Mouse (Mus musculus) forebrain, embryonic 11.5 days (tissue): Measurements from ENCODE around the gene Tiam1. TPM values are rescaled to one million over a fixed set of nuclear protein-coding genes. Genes with fewer than 3 reads are reported as not detected.

Experiments
- ATAC-seq: fragments of 200-750 bp; cut with Nextera tagmentation; replicated peaks from 2 replicates; pipeline ENCODE4 v1.8.0; 2017; ENCODE audit warnings: moderate TSS enrichment; ENCODE audit not compliant: low FRiP score
- DNase-seq: peaks from one replicate; pipeline ENCODE4 v3.0.0-alpha.2; 2017; ENCODE audit warnings: low spot score
- H3K27ac ChIP-seq: fragments of 300-500 bp; sonication (generic); 2 replicates; pipeline ENCODE4 v1.5.1; 2014; ENCODE audit warnings: low read depth, low read length
- H3K27me3 ChIP-seq: fragments of 300-500 bp; sonication (generic); 2 replicates; pipeline ENCODE4 v1.6.1; 2014; ENCODE audit warnings: mild to moderate bottlenecking, low read length, mixed read lengths; ENCODE audit not compliant: control insufficient read depth, insufficient read depth
- H3K36me3 ChIP-seq: fragments of 300-500 bp; sonication (generic); 2 replicates; pipeline ENCODE4 v1.6.1; 2014; ENCODE audit warnings: mild to moderate bottlenecking, low read length, moderate library complexity, mixed read lengths; ENCODE audit not compliant: control insufficient read depth, insufficient read depth
- H3K4me1 ChIP-seq: fragments of 300-500 bp; sonication (generic); replicated peaks from 2 replicates; pipeline ENCODE4 v1.6.1; 2014; ENCODE audit warnings: low read length, mixed read lengths; ENCODE audit not compliant: control insufficient read depth, insufficient read depth
- H3K4me2 ChIP-seq: fragments of 300-500 bp; sonication (generic); 2 replicates; pipeline ENCODE4 v1.6.1; 2014; ENCODE audit warnings: low read depth, mild to moderate bottlenecking, low read length, moderate library complexity, mixed read lengths; ENCODE audit not compliant: severe bottlenecking
- H3K4me3 ChIP-seq: fragments of 300-500 bp; sonication (generic); 2 replicates; pipeline ENCODE4 v1.5.1; 2014; ENCODE audit warnings: low read depth, low read length
- H3K9ac ChIP-seq: fragments of 300-500 bp; sonication (generic); 2 replicates; pipeline ENCODE4 v1.6.1; 2014; ENCODE audit warnings: low read length
- H3K9me3 ChIP-seq: fragments of 300-500 bp; sonication (generic); 2 replicates; pipeline ENCODE4 v1.6.1; 2016; ENCODE audit warnings: low read length, mixed read lengths; ENCODE audit not compliant: control insufficient read depth
- WGBS: fragments of 180-500 bp; shearing (Covaris S2); extraction: QIAGEN DNeasy Blood & Tissue Kit; methylation state at CpG from one replicate; pipeline ENCODE4 v1.1.7; 2014; 5-methylcytosine and 5-hydroxymethylcytosine counted together
- polyA plus RNA-seq: library from polyadenylated mRNA; unstranded; fragments of >200 nt; fragmentation: Nextera tagmentation; extraction: Ambion mirVana; gene quantifications from 2 replicates; pipeline ENCODE4 v1.2.1, GENCODE M21; 2014

Gene Tiam1
- polyA plus RNA-seq, 1 experiment from 2014 or later: 30.4 TPM

DNA sequence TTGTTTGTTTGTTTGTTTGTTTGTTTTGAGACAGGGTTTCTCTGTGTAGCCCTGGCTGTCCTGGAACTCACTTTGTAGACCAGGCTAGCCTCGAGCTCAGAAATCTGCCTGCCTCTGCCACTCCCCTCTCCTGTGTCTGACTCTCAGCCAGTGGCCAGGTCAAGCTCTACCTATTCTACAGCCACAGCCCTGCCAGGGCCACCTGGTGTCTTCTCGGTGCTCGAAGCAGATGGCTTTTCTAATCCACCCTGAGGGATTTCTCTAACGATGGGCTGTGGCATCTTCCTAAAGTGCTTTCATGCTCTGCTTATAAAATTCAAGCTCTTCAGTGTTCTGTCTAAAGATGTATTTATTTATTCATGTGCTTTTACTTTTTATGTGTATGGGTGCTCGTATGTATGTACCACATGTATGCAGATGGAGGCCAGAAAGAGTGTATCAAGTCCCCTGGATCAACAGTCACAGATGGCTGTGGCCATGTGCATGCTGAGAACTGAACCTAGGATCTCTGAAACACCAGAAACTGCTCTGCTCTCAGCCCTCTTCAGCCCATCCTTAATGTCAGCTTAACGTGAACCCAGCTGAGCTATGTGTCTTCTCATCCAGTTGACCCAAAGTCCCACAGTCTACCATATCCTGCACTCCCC, 117.9 kb downstream of the Tiam1 start:
- no peak overlapping the region for H3K4me2 ChIP-seq
- no peak overlapping the region for H3K27ac ChIP-seq
- H3K4me3 ChIP-seq: no peak overlapping the region
- ATAC-seq: no peak
- no peaks in the 10 kb centered on the region for H3K4me1 ChIP-seq
- H3K9me3 ChIP-seq: no peaks in the 10 kb centered on the region
- H3K9ac ChIP-seq: no peak overlapping the region
- 90% methylated on average over 6 of the region's 6 CpGs for WGBS
- DNase-seq: no peak
- no peaks in the 10 kb centered on the region for H3K36me3 ChIP-seq
- H3K27me3 ChIP-seq: no peaks in the 10 kb centered on the region

DNA sequence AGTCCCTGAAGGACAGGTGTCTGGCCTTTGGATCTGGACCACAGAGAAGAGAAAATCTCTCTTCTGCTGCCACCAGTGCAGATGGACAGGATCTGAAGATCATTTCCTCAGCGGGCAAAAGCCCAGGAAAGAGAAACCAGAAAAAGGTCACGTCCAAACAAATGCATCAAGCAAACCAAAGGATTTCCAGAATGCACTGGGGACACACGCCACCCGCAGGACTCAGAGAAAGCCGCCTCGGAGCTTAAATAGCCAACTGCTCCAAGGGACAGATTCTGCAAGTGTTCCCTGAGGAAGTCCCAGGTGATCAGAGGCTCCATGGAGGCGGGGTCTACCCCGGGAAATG, 119.9 kb downstream of the Tiam1 start:
- Histone ChIP-seq H3K9me3 (no peaks in the 10 kb centered on the region), H3K4me3 (no peak overlapping the region), H3K9ac (no peak overlapping the region), H3K4me1 (no peaks in the 10 kb centered on the region), H3K27me3 (no peaks in the 10 kb centered on the region), H3K36me3 (no peaks in the 10 kb centered on the region), H3K4me2 (no peak overlapping the region), H3K27ac (no peak overlapping the region)
- DNase-seq (no peak), ATAC-seq (no peak)
- 95% methylated on average over 8 of the region's 8 CpGs for WGBS

DNA sequence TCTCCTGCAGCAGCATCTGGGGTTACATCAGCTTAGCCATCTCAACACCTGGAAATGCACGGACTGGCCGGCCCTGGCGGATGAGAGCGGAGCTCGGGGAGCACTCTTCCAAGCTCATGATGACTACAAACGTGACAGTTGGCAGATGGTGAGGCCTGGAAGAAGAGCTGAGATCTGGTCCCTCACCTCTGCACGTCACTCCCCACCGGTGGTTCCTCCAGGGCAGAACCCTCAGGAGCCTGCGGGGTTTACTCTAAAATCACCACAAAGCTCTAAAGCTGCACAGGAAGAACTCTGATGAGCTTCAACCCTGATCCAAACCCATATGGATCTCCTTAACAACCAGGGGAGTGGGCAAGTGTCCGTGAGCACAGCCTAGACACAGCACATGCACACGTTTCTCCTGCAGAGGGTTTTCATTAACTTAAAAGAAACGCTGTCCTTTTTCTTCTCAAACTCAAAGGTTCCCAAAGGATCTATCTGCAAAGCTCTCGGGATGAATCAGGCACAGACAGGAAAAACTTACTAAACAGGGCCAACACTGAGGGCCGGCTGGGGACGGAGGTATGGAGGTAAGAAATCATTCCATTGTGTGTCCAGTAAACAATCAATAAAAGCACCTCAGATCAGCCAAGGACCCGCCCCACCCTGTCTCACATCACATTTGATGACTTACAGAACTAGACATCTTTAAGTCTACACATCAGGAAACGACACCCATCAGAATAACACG, 120.5 kb downstream of the Tiam1 start:
- Histone ChIP-seq H3K9ac (no peak overlapping the region), H3K27ac (no peak overlapping the region), H3K9me3 (no peaks in the 10 kb centered on the region), H3K4me3 (no peak overlapping the region), H3K4me2 (no peak overlapping the region), H3K27me3 (no peaks in the 10 kb centered on the region), H3K4me1 (no peaks in the 10 kb centered on the region), H3K36me3 (no peaks in the 10 kb centered on the region)
- 84% methylated on average over 18 of the region's 18 CpGs for WGBS
- DNase-seq (no peak), ATAC-seq (no peak)

DNA sequence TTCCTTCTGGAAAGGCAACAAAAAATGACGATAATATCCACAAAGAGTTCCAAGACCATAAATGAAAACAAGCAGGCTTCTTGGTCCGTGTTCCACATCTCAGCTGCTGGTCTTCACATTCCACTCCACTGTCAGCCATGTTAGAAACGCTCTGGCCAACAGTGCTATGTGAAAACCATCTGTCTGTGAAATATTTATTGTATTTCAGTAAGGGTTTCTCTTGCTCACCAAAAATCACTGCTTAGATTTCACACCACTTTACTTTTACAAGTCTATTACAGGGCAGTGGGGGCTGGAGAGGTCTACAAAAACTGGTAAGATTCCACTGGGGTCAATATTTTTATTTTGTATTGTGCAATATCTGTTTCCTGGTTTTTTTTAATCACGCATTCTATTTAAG, 127.5 kb downstream of the Tiam1 start:
- 0 out of 2 replicates have a peak, but pooled peaks cover 1% of the 10 kb centered on the region for H3K4me1 ChIP-seq
- H3K36me3 ChIP-seq: no peaks in the 10 kb centered on the region
- no peak overlapping the region for H3K4me2 ChIP-seq
- no peaks in the 10 kb centered on the region for H3K27me3 ChIP-seq
- no peak overlapping the region for H3K27ac ChIP-seq
- no peak overlapping the region for H3K4me3 ChIP-seq
- no peak overlapping the region for H3K9ac ChIP-seq
- DNase-seq (no peak), ATAC-seq (no peak)
- 79% methylated on average over 4 of the region's 4 CpGs for WGBS
- no peaks in the 10 kb centered on the region for H3K9me3 ChIP-seq

DNA sequence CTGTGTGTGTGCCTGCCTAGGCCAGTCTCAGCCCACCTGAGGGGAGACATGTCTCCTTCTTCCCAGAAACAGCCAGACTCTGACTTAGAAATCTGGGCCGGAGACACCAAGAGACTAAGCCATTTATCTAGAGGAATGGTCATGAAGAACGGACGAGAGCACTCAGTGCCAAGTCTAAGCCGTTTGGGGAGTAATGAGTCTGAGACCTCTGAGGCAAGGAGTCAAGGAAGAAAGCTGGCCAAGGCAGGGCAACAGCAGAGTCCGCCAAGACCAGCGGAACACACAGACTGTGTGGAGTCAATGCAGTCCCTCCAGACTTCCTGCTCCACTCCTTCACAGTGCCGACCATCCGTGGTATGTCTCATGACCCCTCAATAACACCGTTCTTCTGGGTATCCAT, 129.0 kb downstream of the Tiam1 start:
- H3K27ac ChIP-seq: no peak overlapping the region

DNA sequence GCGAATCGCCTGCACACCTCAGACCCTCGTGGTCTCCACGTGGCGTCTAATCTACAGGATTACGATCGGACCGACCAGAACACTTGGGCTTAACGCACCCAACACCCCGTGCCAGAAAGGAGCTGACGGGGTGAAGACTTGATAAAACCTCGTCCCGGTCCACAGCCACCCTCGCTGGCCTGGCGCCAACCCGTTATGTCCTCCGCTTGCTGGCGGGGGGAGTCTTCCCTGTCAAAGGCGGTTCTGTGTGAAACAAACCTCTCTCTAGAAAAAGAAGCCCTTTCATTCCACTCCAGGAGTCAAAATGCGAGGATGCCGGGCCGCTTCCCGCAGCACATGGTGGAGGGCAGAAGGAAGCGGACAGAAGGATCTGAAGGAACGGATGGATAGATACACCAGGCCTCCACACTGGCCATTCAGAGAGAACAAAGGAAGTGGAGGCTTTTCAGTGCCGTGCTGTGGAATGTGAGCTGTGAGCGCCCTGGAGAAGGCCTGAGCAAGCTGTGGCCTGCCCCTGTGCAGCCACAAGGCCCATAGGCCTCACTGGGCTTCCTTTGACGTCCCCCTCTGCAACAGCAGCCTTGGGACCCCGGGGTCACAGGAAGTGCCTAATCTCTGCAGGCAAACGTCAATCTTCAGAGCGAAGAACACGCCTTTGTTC, 131.9 kb downstream of the Tiam1 start:
- no peaks in the 10 kb centered on the region for H3K36me3 ChIP-seq
- no peak overlapping the region for H3K27ac ChIP-seq
- no peak for DNase-seq
- no peaks in the 10 kb centered on the region; the same call in 1 of the 2 replicates for H3K9me3 ChIP-seq
- WGBS: 76% methylated on average over 32 of the region's 32 CpGs
- H3K9ac ChIP-seq: no peak overlapping the region
- no peak overlapping the region for H3K4me2 ChIP-seq
- H3K4me1 ChIP-seq: 0 out of 2 replicates have a peak, but pooled peaks cover 1% of the 10 kb centered on the region
- no peak overlapping the region for H3K4me3 ChIP-seq
- no peaks in the 10 kb centered on the region for H3K27me3 ChIP-seq
- ATAC-seq: peak; percentile 39

More for the DNA sequence above, 129.0 kb downstream of the Tiam1 start:
- no peaks in the 10 kb centered on the region; the same call in 1 of the 2 replicates for H3K9me3 ChIP-seq
- no peak for ATAC-seq
- 91% methylated on average over 9 of the region's 9 CpGs for WGBS
- no peaks in the 10 kb centered on the region for H3K36me3 ChIP-seq
- no peaks in the 10 kb centered on the region for H3K27me3 ChIP-seq
- H3K9ac ChIP-seq: no peak overlapping the region
- H3K4me3 ChIP-seq: no peak overlapping the region
- 0 out of 2 replicates have a peak, but pooled peaks cover 1% of the 10 kb centered on the region for H3K4me1 ChIP-seq
- H3K4me2 ChIP-seq: no peak overlapping the region
- no peak for DNase-seq

DNA sequence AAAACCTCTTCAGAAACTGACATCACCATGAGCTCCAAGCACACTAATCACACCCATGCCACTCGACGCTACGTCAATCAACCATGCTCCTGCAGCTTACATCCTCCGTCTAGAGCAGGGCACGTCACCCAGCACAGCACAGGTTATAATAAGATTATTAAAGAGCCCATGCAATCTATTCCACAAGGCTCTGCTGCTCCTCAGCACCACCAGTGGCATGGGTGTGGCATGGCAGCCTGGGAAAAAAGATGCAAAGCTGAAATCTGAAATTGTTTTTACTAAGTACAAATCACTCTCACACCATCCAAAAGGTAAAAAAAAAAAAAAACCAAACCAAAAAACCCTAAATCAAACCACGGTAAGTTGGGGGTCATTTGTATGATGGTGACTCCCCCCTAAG, 135.1 kb downstream of the Tiam1 start:
- ATAC-seq: no peak
- Histone ChIP-seq H3K36me3 (no peaks in the 10 kb centered on the region), H3K4me1 (0 out of 2 replicates have a peak, but pooled peaks cover 1% of the 10 kb centered on the region), H3K27ac (no peak overlapping the region), H3K9me3 (no peaks in the 10 kb centered on the region; the same call in 1 of the 2 replicates), H3K9ac (no peak overlapping the region), H3K4me2 (no peak overlapping the region), H3K4me3 (no peak overlapping the region), H3K27me3 (no peaks in the 10 kb centered on the region)
- WGBS: 91% methylated on average over 6 of the region's 6 CpGs
- no peak for DNase-seq

DNA sequence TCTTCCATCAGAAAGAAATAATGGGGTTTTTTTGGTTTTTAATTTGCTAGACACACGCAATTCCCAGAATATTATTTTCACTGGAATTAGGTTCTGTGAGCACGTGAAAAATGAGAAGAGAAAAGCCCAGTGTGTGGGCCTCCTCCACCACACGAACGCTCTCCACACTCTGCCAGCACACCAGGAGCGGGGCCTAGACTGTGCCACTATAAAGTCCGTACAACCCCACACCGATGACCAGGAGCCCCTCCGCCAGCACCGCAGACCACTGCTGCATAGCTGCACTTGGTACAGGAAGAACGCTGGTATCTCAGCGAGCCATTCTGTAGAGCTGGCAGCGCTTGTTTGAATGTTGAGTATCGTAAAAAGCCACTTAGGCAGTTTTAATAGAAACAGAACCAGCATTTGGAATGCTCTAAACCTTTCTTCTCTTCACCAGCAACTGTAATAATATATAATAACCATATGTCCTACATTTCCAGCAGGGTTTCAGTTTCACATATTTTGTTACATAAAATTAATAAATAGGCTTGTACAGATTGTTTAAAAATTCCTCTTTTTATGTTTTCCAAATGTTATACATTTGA, 136.1 kb downstream of the Tiam1 start:
- Histone ChIP-seq H3K9me3 (no peaks in the 10 kb centered on the region; the same call in 1 of the 2 replicates), H3K4me3 (no peak overlapping the region), H3K4me2 (no peak overlapping the region), H3K27ac (no peak overlapping the region), H3K27me3 (no peaks in the 10 kb centered on the region), H3K4me1 (0 out of 2 replicates have a peak, but pooled peaks cover 1% of the 10 kb centered on the region), H3K9ac (no peak overlapping the region), H3K36me3 (no peaks in the 10 kb centered on the region)
- ATAC-seq (no peak), DNase-seq (no peak)
- 94% methylated on average over 13 of the region's 13 CpGs for WGBS
